Mouse (Mus musculus): ENCODE results near the gene Gtsf1l.

GRCm38 (mm10) chr2:163062119-163062508 is 25.5 kb downstream of the Gtsf1l start:
- no peak for TF ChIP-seq GATA1 (IDR thresholded peaks at IDR 0.05; ENCODE audit: borderline replicate concordance, low read length)
- no peak for TF ChIP-seq CTCF (IDR thresholded peaks at IDR 0.05; ENCODE audit: low read depth, low read length)
- no peak for TF ChIP-seq GATA2 (IDR thresholded peaks at IDR 0.05; ENCODE audit: borderline replicate concordance, low read depth, low read length)
- no peak for TF ChIP-seq TAL1 (conservative IDR thresholded peaks at IDR 0.05; ENCODE audit: low read depth, low read length)
- no peak for TF ChIP-seq POLR2AphosphoS5 (IDR thresholded peaks at IDR 0.05; ENCODE audit: insufficient replicate concordance, low read depth, low read length)

All from G1E (cell line).